Mouse (Mus musculus): Measurements from ENCODE around the gene Rho. TPM values are rescaled to one million over a fixed set of nuclear protein-coding genes. Genes with fewer than 3 reads are reported as not detected.

The Rho gene
- polyA plus RNA-seq, 1 experiment, result 0.19 TPM

DNA sequence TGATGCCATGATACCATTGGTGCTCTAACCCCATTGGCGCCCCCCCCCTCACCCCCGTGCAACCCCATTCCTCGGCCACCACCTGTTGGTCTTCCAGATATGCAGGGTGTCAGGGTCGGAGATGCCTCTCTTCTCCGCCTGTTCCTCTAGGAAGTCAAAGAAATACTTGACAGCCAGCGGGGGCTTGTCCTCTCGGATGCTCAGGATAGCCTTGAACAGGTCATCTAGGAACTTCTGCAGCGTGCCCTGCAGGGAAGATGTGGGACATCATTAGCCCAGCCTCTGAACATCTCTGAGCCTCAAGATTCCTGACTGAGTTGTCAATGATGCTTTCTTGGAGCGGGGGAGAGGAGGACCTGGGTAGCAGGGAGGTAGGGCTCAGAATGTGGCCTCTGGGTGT, 26.9 kb downstream of the Rho start:
- H3K27me3 ChIP-seq (ENCODE audit: control insufficient read depth, insufficient read depth, insufficient read length), result no peaks in the 10 kb centered on the region
- no peak overlapping the region for H3K4me2 ChIP-seq (ENCODE audit: low read depth)
- no peak for TF ChIP-seq TCF12 (IDR thresholded peaks at IDR 0.05; ENCODE audit: insufficient read depth, poor library complexity, severe bottlenecking)
- no peak for TF ChIP-seq MAX (IDR thresholded peaks at IDR 0.05; ENCODE audit: low read depth)
- no peak for TF ChIP-seq TCF3 (IDR thresholded peaks at IDR 0.05; ENCODE audit: insufficient read length, low read depth)
- H3ac ChIP-seq (ENCODE audit: control insufficient read depth, insufficient read length), result no peak overlapping the region
- H3K36me3 ChIP-seq (ENCODE audit: control insufficient read depth, insufficient read depth), result peaks cover 4% of the 10 kb centered on the region
- H3K4me3 ChIP-seq, result no peak overlapping the region
- H3K79me2 ChIP-seq (ENCODE audit: control insufficient read depth, insufficient read depth), result no peaks in the 10 kb centered on the region

DNA sequence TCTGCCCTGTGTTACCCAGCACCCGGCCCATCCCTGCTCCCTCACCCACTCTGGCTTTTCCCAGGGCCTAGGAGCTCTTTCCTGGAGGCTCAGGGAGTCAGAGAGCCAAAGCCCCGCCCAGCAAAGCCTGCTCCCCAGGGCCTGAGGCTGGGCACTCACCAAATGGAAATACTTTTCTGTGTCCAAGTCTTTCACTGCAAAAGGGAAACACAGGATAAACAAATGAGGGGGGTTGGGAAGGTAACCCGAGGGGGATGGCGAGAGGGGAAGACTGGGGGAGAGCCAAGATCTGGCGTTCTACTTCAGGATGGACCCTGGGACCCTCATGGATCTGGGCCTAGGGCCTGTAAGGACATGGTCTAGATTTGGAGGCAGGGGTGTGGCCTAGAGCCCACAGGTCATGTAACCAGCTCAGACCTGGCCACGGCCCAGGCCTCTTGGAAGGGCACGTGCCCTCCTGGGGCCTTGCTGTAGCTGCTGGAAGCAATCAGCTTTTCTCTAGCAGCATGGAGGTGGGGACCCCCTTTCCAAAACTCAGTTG, 27.7 kb downstream of the Rho start:
- Histone ChIP-seq H3K27me3 (ENCODE audit: control insufficient read depth, insufficient read depth, insufficient read length) (no peaks in the 10 kb centered on the region), H3K4me3 (no peak overlapping the region), H3ac (ENCODE audit: control insufficient read depth, insufficient read length) (no peak overlapping the region), H3K79me2 (ENCODE audit: control insufficient read depth, insufficient read depth) (no peaks in the 10 kb centered on the region), H3K36me3 (ENCODE audit: control insufficient read depth, insufficient read depth) (peaks cover 8% of the 10 kb centered on the region), H3K4me2 (ENCODE audit: low read depth) (no peak overlapping the region)
- TF ChIP-seq MYOG (IDR thresholded peaks at IDR 0.05; ENCODE audit: control insufficient read depth in 1 of 3, insufficient read depth in 1 of 3, insufficient read length in 2 of 3, low read depth in 2 of 3), result no peak
- no peak for TF ChIP-seq POLR2AphosphoS2 (IDR thresholded peaks at IDR 0.05; ENCODE audit: insufficient read length, low read depth)
- TF ChIP-seq SRF (IDR thresholded peaks at IDR 0.05; ENCODE audit: control insufficient read depth, insufficient read length, low read depth), result no peak
- no peak for TF ChIP-seq USF1 (IDR thresholded peaks at IDR 0.05; ENCODE audit: low read depth)
- no peak for TF ChIP-seq MYOD1 (IDR thresholded peaks at IDR 0.05; ENCODE audit: control insufficient read depth in 1 of 3, insufficient read length in 2 of 3, low read depth in 2 of 3)

DNA sequence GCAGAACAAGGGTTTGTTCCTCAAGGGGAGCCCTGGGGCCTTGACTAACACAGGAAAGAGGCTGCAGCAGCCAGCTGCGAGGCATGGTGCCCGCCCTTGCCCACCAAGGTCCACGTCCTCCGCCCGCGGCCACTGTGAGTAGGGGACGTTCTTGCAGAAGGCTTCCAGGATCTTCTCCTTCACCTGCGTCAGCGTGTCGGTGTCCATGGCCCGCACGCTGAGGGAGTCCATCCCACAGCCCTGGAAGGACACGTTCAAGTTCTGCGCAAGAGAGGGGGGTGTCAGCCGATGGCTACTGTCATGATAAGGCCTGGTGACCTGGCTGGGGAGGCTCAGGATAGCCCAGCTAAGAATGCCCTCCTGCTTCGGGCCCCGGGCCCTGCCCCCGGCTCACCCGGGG, 28.8 kb downstream of the Rho start:
- Histone ChIP-seq H3K36me3 (ENCODE audit: control insufficient read depth, insufficient read depth) (peaks cover 8% of the 10 kb centered on the region), H3K4me2 (ENCODE audit: low read depth) (no peak overlapping the region), H3K79me2 (ENCODE audit: control insufficient read depth, insufficient read depth) (no peaks in the 10 kb centered on the region), H3ac (ENCODE audit: control insufficient read depth, insufficient read length) (no peak overlapping the region), H3K4me3 (no peak overlapping the region), H3K27me3 (ENCODE audit: control insufficient read depth, insufficient read depth, insufficient read length) (no peaks in the 10 kb centered on the region)
- TF ChIP-seq POLR2AphosphoS2 (IDR thresholded peaks at IDR 0.05; ENCODE audit: insufficient read length, low read depth) (no peak), USF1 (IDR thresholded peaks at IDR 0.05; ENCODE audit: low read depth) (no peak), MYOD1 (IDR thresholded peaks at IDR 0.05; ENCODE audit: control insufficient read depth in 1 of 3, insufficient read length in 2 of 3, low read depth in 2 of 3) (no peak), TCF12 (IDR thresholded peaks at IDR 0.05; ENCODE audit: insufficient read depth, poor library complexity, severe bottlenecking) (no peak), CEBPB (IDR thresholded peaks at IDR 0.05; ENCODE audit: insufficient read depth, poor library complexity, severe bottlenecking) (no peak), MAX (IDR thresholded peaks at IDR 0.05; ENCODE audit: low read depth) (no peak), MYOG (IDR thresholded peaks at IDR 0.05; ENCODE audit: control insufficient read depth in 1 of 3, insufficient read depth in 1 of 3, insufficient read length in 2 of 3, low read depth in 2 of 3) (no peak), SRF (IDR thresholded peaks at IDR 0.05; ENCODE audit: control insufficient read depth, insufficient read length, low read depth) (no peak), TCF3 (IDR thresholded peaks at IDR 0.05; ENCODE audit: insufficient read length, low read depth) (no peak), POLR2A (IDR thresholded peaks at IDR 0.05; ENCODE audit: insufficient read length, low read depth) (no peak), REST (IDR thresholded peaks at IDR 0.05; ENCODE audit: insufficient read depth, insufficient read length) (no peak), E2F4 (IDR thresholded peaks at IDR 0.05; ENCODE audit: insufficient read depth) (no peak)

DNA sequence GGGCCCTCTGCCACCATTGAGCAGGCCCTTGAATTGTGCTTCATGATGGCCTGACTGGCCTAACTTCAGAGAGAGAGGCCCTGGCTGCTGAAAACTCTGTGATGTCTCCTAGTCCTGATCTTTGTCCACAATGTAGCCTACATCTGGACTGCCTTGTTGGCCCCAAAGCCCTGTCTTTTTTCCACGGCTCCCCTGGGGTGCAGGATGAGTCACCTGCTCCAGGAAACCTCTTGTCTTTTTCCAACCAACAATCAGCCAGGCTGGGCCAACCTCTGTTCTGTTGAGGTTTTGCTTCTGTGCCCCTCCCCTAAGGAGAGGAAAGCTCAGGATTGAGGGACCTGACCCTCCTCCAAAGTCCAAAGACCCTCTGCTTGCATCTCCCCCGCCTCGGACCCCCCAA, 30.2 kb downstream of the Rho start:
- H3K27me3 ChIP-seq (ENCODE audit: control insufficient read depth, insufficient read depth, insufficient read length), result no peaks in the 10 kb centered on the region
- H3K36me3 ChIP-seq (ENCODE audit: control insufficient read depth, insufficient read depth), result peaks cover 5% of the 10 kb centered on the region
- no peak for TF ChIP-seq POLR2A (IDR thresholded peaks at IDR 0.05; ENCODE audit: insufficient read length, low read depth)
- TF ChIP-seq E2F4 (IDR thresholded peaks at IDR 0.05; ENCODE audit: insufficient read depth), result no peak
- no peak for TF ChIP-seq REST (IDR thresholded peaks at IDR 0.05; ENCODE audit: insufficient read depth, insufficient read length)
- TF ChIP-seq MAX (IDR thresholded peaks at IDR 0.05; ENCODE audit: low read depth), result no peak
- H3ac ChIP-seq (ENCODE audit: control insufficient read depth, insufficient read length), result no peak overlapping the region
- H3K4me2 ChIP-seq (ENCODE audit: low read depth), result no peak overlapping the region
- H3K79me2 ChIP-seq (ENCODE audit: control insufficient read depth, insufficient read depth), result no peaks in the 10 kb centered on the region
- H3K4me3 ChIP-seq, result no peak overlapping the region

DNA sequence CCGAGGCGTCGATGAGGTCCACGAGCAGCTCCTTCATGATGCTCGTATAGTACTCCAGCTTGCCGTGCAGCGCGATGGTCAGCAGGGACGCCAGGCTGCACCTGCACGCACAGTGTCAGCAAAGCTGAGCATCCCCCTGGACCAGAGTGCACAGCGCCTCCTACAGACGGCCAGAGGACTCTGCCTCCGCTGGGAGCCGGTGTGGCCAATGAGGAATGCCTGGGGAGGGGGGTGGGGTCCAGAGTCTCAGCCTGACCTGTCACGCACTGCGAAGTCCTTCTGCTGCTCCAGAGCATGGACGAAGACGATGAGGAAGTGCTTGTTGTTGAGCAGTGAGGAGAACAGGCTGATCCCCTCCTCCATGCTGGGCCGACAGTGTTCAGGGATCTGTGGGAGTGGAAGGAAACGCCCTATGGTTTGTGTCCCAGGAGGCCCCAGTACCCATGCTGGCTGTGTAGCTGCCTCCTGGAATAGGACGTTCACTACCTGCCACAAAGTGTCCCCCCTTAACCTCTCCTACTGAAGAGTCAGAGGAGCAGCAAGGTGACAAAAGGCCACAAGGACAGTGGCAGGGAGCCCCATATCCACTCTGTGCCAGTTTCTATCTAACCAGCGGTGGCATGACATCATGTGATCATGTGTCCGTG, 31.0 kb downstream of the Rho start:
- Histone ChIP-seq H3K36me3 (ENCODE audit: control insufficient read depth, insufficient read depth) (peaks cover 5% of the 10 kb centered on the region), H3K4me3 (no peak overlapping the region), H3ac (ENCODE audit: control insufficient read depth, insufficient read length) (no peak overlapping the region), H3K79me2 (ENCODE audit: control insufficient read depth, insufficient read depth) (no peaks in the 10 kb centered on the region), H3K27me3 (ENCODE audit: control insufficient read depth, insufficient read depth, insufficient read length) (no peaks in the 10 kb centered on the region), H3K4me2 (ENCODE audit: low read depth) (no peak overlapping the region)
- TF ChIP-seq REST (IDR thresholded peaks at IDR 0.05; ENCODE audit: insufficient read depth, insufficient read length), result no peak
- no peak for TF ChIP-seq POLR2AphosphoS2 (IDR thresholded peaks at IDR 0.05; ENCODE audit: insufficient read length, low read depth)
- no peak for TF ChIP-seq TCF3 (IDR thresholded peaks at IDR 0.05; ENCODE audit: insufficient read length, low read depth)
